Mouse (Mus musculus): ENCODE results near the gene Slc9a8. TPM values are rescaled to one million over a fixed set of nuclear protein-coding genes. Genes with fewer than 3 reads are reported as not detected.

Gene Slc9a8
- polyA plus RNA-seq, 1 experiment from 2014 or later, result 25.9 TPM

DNA sequence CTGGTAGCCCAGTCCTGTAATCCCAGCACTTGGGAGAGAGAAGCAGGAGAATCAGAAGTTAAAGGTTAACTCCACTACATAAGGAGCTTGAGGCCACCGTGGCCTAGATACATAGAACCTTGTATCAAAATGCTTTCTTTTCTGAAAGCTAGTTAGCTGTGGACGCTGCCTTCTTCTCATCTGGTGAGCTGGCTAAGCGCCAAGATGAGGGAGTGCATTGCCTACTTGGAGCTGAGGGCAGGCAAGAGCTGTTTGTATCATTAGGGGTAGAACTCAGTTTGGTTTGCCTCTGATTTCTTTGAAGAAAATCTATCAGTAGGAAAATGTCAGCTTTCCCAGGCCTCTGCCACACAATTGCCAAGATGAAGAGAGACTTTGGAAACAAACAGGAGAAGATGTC is 32.3 kb downstream of the Slc9a8 start:
- WGBS, result 90% methylated on average over 3 of the region's 3 CpGs
- Histone ChIP-seq H3K4me2 (ENCODE audit: low read depth, low read length) (no peak overlapping the region), H3K9ac (replicated peaks; ENCODE audit: low read depth, low read length) (no peak overlapping the region), H3K9me3 (ENCODE audit: control insufficient read depth, low read length) (no peaks in the 10 kb centered on the region), H3K27me3 (ENCODE audit: control insufficient read depth, insufficient read depth, low read length) (no peaks in the 10 kb centered on the region), H3K27ac (ENCODE audit: low read depth, low read length) (no peak overlapping the region), H3K4me1 (ENCODE audit: control insufficient read depth, insufficient read depth, low read length) (no peaks in the 10 kb centered on the region), H3K36me3 (ENCODE audit: control insufficient read depth, insufficient read depth, low read length) (peaks cover 24% of the 10 kb centered on the region; the same call in 1 of the 2 replicates), H3K4me3 (ENCODE audit: low read depth, low read length) (no peak overlapping the region)
- no peak for ATAC-seq (ENCODE audit: low read depth)

DNA sequence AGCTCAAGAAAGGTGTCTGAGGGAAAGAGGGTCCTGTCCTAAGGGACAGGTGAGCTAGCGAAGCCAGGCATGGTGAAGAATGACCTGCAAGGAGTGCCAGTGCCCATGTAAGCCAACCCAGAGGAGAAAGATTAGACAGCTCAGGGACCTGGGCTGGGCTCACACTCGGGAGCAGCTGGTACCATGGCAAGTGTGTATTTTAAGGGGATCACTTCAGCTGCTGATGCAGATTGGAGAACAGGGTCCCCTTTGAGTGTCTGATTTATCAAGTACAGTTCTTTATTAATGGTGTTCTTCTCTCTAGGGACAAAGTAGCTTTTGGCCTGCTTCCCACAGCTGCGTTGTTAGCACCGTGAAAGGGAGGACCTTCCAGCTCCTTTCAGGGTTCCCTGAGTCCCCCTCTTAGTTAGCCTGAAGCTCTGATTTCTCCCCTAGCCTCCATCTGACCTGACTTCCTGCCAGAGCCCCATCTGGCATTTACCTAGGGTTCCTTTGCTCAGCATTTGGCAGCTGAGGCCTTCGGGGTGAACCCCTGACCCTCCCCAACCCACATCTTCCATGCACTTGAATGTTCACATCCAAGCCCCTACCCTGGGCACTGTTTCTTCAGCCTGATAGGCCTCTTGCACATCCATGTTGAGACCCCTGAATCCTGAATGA is 35.0 kb downstream of the Slc9a8 start:
- no peaks in the 10 kb centered on the region for H3K4me1 ChIP-seq (ENCODE audit: control insufficient read depth, insufficient read depth, low read length)
- no peaks in the 10 kb centered on the region for H3K27me3 ChIP-seq (ENCODE audit: control insufficient read depth, insufficient read depth, low read length)
- H3K4me2 ChIP-seq (ENCODE audit: low read depth, low read length), result no peak overlapping the region
- no peak overlapping the region for H3K4me3 ChIP-seq (ENCODE audit: low read depth, low read length)
- H3K27ac ChIP-seq (ENCODE audit: low read depth, low read length), result no peak overlapping the region
- no peak for ATAC-seq (ENCODE audit: low read depth)
- WGBS, result 67% methylated on average over 5 of the region's 5 CpGs
- H3K36me3 ChIP-seq (ENCODE audit: control insufficient read depth, insufficient read depth, low read length), result peaks cover 18% of the 10 kb centered on the region
- no peak overlapping the region for H3K9ac ChIP-seq (replicated peaks; ENCODE audit: low read depth, low read length)
- H3K9me3 ChIP-seq (ENCODE audit: control insufficient read depth, low read length), result no peaks in the 10 kb centered on the region

- Histone ChIP-seq H3K4me3 (ENCODE audit: low read depth, low read length) (no peak overlapping the region), H3K27me3 (ENCODE audit: control insufficient read depth, insufficient read depth, low read length) (no peaks in the 10 kb centered on the region), H3K27ac (ENCODE audit: low read depth, low read length) (no peak overlapping the region), H3K36me3 (ENCODE audit: control insufficient read depth, insufficient read depth, low read length) (peaks cover 14% of the 10 kb centered on the region), H3K9ac (replicated peaks; ENCODE audit: low read depth, low read length) (no peak overlapping the region), H3K4me1 (ENCODE audit: control insufficient read depth, insufficient read depth, low read length) (no peaks in the 10 kb centered on the region), H3K9me3 (ENCODE audit: control insufficient read depth, low read length) (no peaks in the 10 kb centered on the region), H3K4me2 (ENCODE audit: low read depth, low read length) (no peak overlapping the region)
- WGBS, result 89% methylated on average over 9 of the region's 9 CpGs
- ATAC-seq (ENCODE audit: low read depth), result no peak
Observed at GRCm38 (mm10) chr2:167457213-167457612, 35.7 kb downstream of the Slc9a8 start.

- no peak overlapping the region for H3K4me3 ChIP-seq (ENCODE audit: low read depth, low read length)
- 96% methylated on average over 3 of the region's 3 CpGs for WGBS
- ATAC-seq (ENCODE audit: low read depth), result no peak
- H3K36me3 ChIP-seq (ENCODE audit: control insufficient read depth, insufficient read depth, low read length), result peaks cover 14% of the 10 kb centered on the region
- H3K9me3 ChIP-seq (ENCODE audit: control insufficient read depth, low read length), result no peaks in the 10 kb centered on the region
- no peak overlapping the region for H3K9ac ChIP-seq (replicated peaks; ENCODE audit: low read depth, low read length)
- no peak overlapping the region for H3K27ac ChIP-seq (ENCODE audit: low read depth, low read length)
- H3K4me1 ChIP-seq (ENCODE audit: control insufficient read depth, insufficient read depth, low read length), result no peaks in the 10 kb centered on the region
- no peak overlapping the region for H3K4me2 ChIP-seq (ENCODE audit: low read depth, low read length)
- no peaks in the 10 kb centered on the region for H3K27me3 ChIP-seq (ENCODE audit: control insufficient read depth, insufficient read depth, low read length)
Observed at GRCm38 (mm10) chr2:167458548-167458947, 37.0 kb downstream of the Slc9a8 start.

DNA sequence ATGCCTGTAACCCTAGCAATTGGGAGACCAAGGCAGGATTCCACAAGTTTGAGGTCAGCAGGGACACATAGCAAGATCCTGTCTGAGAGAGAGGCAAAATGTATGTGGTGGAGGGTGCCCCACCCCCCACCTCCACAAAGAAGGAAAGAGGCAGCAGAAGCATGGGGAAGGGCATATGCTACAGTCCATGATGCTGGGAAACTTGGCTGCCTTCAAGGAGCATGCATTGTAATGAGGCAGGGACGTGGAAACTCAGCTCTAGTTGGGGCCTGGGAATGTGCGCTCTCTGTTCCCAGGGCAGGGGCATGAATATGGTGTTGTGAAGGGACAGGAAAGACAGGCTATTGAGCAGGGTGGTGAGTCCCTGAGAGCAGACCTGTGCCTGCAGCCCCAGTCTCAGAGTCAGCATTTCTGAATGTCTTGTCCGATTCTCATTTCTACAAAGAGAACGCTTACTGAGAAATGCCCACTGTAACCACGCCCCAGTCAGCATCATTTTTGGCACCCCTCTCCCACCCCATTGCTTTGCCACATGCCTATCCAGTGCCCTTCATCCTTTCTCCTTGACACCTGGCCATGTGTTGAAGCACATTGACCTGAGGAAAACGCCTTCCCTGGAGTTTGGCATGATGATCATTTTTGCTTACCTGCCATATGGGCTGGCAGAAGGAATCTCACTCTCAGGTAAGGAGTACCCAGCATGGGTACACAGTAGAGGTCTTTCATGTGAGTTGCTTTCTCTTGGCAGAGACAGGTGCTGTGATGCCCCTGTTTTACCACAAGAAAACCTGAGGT is 37.8 kb downstream of the Slc9a8 start:
- H3K27me3 ChIP-seq (ENCODE audit: control insufficient read depth, insufficient read depth, low read length), result no peaks in the 10 kb centered on the region
- H3K27ac ChIP-seq (ENCODE audit: low read depth, low read length), result no peak overlapping the region
- H3K36me3 ChIP-seq (ENCODE audit: control insufficient read depth, insufficient read depth, low read length), result peaks cover 10% of the 10 kb centered on the region
- 95% methylated on average over 6 of the region's 6 CpGs for WGBS
- ATAC-seq (ENCODE audit: low read depth), result no peak
- no peaks in the 10 kb centered on the region for H3K9me3 ChIP-seq (ENCODE audit: control insufficient read depth, low read length)
- H3K4me1 ChIP-seq (ENCODE audit: control insufficient read depth, insufficient read depth, low read length), result no peaks in the 10 kb centered on the region
- H3K4me3 ChIP-seq (ENCODE audit: low read depth, low read length), result no peak overlapping the region
- H3K4me2 ChIP-seq (ENCODE audit: low read depth, low read length), result no peak overlapping the region
- no peak overlapping the region for H3K9ac ChIP-seq (replicated peaks; ENCODE audit: low read depth, low read length)

- no peaks in the 10 kb centered on the region for H3K27me3 ChIP-seq (ENCODE audit: control insufficient read depth, insufficient read depth, low read length)
- H3K9me3 ChIP-seq (ENCODE audit: control insufficient read depth, low read length), result no peaks in the 10 kb centered on the region
- H3K36me3 ChIP-seq (ENCODE audit: control insufficient read depth, insufficient read depth, low read length), result peaks cover 3% of the 10 kb centered on the region
- H3K4me1 ChIP-seq (ENCODE audit: control insufficient read depth, insufficient read depth, low read length), result no peaks in the 10 kb centered on the region
- ATAC-seq (ENCODE audit: low read depth), result no peak
- no peak overlapping the region for H3K27ac ChIP-seq (ENCODE audit: low read depth, low read length)
- 51% methylated on average over 6 of the region's 6 CpGs for WGBS
- H3K4me3 ChIP-seq (ENCODE audit: low read depth, low read length), result no peak overlapping the region
- H3K9ac ChIP-seq (replicated peaks; ENCODE audit: low read depth, low read length), result no peak overlapping the region
- no peak overlapping the region for H3K4me2 ChIP-seq (ENCODE audit: low read depth, low read length)
Observed at GRCm38 (mm10) chr2:167462954-167463353, 41.4 kb downstream of the Slc9a8 start.

GRCm38 (mm10) chr2:167463802-167464201 is 42.3 kb downstream of the Slc9a8 start:
- no peaks in the 10 kb centered on the region for H3K9me3 ChIP-seq (ENCODE audit: control insufficient read depth, low read length)
- H3K4me3 ChIP-seq (ENCODE audit: low read depth, low read length), result no peak overlapping the region
- H3K27me3 ChIP-seq (ENCODE audit: control insufficient read depth, insufficient read depth, low read length), result no peaks in the 10 kb centered on the region
- H3K27ac ChIP-seq (ENCODE audit: low read depth, low read length), result no peak overlapping the region
- H3K4me2 ChIP-seq (ENCODE audit: low read depth, low read length), result no peak overlapping the region
- peaks cover 3% of the 10 kb centered on the region for H3K36me3 ChIP-seq (ENCODE audit: control insufficient read depth, insufficient read depth, low read length)
- H3K4me1 ChIP-seq (ENCODE audit: control insufficient read depth, insufficient read depth, low read length), result no peaks in the 10 kb centered on the region
- 82% methylated on average over 5 of the region's 5 CpGs for WGBS
- ATAC-seq (ENCODE audit: low read depth), result no peak
- H3K9ac ChIP-seq (replicated peaks; ENCODE audit: low read depth, low read length), result no peak overlapping the region

DNA sequence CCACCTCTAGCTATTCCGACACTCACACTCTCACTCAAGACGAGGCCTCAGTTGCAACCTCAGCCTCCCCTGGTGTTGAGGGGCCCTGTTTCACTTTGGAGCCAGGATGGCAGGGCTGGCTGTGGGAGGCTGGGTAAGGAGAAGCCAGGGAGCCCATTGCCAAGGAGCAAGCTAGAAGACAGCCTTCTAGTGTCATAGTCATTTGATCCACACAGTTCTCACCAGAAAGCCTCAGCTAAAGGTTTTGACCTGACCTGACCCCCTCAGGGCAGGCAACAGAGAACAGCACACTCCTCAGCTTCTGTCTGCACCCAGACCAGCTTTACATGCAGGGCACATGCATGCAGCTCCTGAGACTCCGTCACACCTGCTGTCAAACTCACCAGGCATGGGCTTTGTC is 44.4 kb downstream of the Slc9a8 start:
- H3K4me2 ChIP-seq (ENCODE audit: low read depth, low read length), result no peak overlapping the region
- ATAC-seq (ENCODE audit: low read depth), result no peak
- H3K4me1 ChIP-seq (ENCODE audit: control insufficient read depth, insufficient read depth, low read length), result no peaks in the 10 kb centered on the region
- WGBS, result 99% methylated on average over 3 of the region's 3 CpGs
- no peaks in the 10 kb centered on the region for H3K27me3 ChIP-seq (ENCODE audit: control insufficient read depth, insufficient read depth, low read length)
- no peak overlapping the region for H3K9ac ChIP-seq (replicated peaks; ENCODE audit: low read depth, low read length)
- peaks cover 8% of the 10 kb centered on the region for H3K36me3 ChIP-seq (ENCODE audit: control insufficient read depth, insufficient read depth, low read length)
- H3K9me3 ChIP-seq (ENCODE audit: control insufficient read depth, low read length), result no peaks in the 10 kb centered on the region
- no peak overlapping the region for H3K4me3 ChIP-seq (ENCODE audit: low read depth, low read length)
- H3K27ac ChIP-seq (ENCODE audit: low read depth, low read length), result no peak overlapping the region

- H3K36me3 ChIP-seq (ENCODE audit: control insufficient read depth, insufficient read depth, low read length), result peaks cover 10% of the 10 kb centered on the region
- WGBS, result 84% methylated on average over 5 of the region's 5 CpGs
- no peak for ATAC-seq (ENCODE audit: low read depth)
Observed at GRCm38 (mm10) chr2:167467214-167467613, 45.7 kb downstream of the Slc9a8 start.

More at GRCm38 (mm10) chr2:167467214-167467613, 45.7 kb downstream of the Slc9a8 start:
- Histone ChIP-seq H3K9me3 (ENCODE audit: control insufficient read depth, low read length) (no peaks in the 10 kb centered on the region), H3K4me2 (ENCODE audit: low read depth, low read length) (no peak overlapping the region), H3K4me1 (ENCODE audit: control insufficient read depth, insufficient read depth, low read length) (no peaks in the 10 kb centered on the region), H3K4me3 (ENCODE audit: low read depth, low read length) (no peak overlapping the region), H3K9ac (replicated peaks; ENCODE audit: low read depth, low read length) (no peak overlapping the region), H3K27ac (ENCODE audit: low read depth, low read length) (no peak overlapping the region), H3K27me3 (ENCODE audit: control insufficient read depth, insufficient read depth, low read length) (no peaks in the 10 kb centered on the region)
